In the genomic region with DNA sequence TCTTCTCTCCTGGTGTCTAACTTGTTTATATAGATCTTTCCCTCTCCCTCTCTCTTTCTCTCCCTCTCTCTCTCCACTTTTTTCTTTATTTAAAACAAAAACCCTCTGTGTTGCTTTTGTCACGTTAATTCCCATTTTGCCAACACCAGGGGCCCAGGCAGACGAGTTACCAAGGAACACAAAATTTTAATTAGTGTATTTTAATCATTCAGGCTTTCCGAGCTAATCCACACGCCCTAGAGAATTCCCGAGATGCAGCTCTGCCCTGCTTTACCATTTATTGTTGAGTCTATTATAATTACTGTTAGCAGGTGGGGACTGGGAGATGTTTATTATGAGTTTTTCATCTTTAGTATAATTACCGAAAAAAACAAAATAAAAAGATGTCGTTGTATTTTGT, we compare ENCODE assay signal across 9 mouse cellular contexts. TPM values are rescaled to one million over a fixed set of nuclear protein-coding genes. Genes with fewer than 3 reads are reported as not detected.
DNase-seq lines count a peak whose midpoint lies in the region; ATAC-seq and TF ChIP-seq lines count a peak whose summit lies in the region.
"Had no signal": no experiment of that assay in that cellular context is flagged by ENCODE, and none has a peak within 500 bp of the region (broad histone marks: within the 10 kb centered on the region; RNA-seq: fewer than 3 reads in every experiment).

No protein-coding gene starts in this region.

- TF ChIP-seq POLR2A in limb, embryonic 14.5 days (IDR thresholded peaks at IDR 0.05; ENCODE audit: borderline replicate concordance, extremely low read depth, insufficient read depth, insufficient read length) = no peak

- TF ChIP-seq CTCF in forebrain, postnatal 0 days (IDR thresholded peaks at IDR 0.05; ENCODE audit: low read depth) = no peak

- ATAC-seq in heart, embryonic 14.5 days (ENCODE audit: insufficient number of reproducible peaks, insufficient read depth, low FRiP score, low read depth) = no peak
- no peak for ATAC-seq in forebrain, postnatal 0 days
- no peak for ATAC-seq in limb, embryonic 14.5 days (ENCODE audit: low FRiP score, low read depth)
- no peak for ATAC-seq in cerebellum, adult (ENCODE audit: insufficient number of reproducible peaks, low FRiP score, low TSS enrichment)

- H3K9ac ChIP-seq in heart, embryonic 14.5 days (ENCODE audit: low read length) = 0 out of 2 replicates have a peak overlapping the region, but pooled peaks have one; percentile 14
- no peak overlapping the region for H3K9ac ChIP-seq in ES-E14 (ENCODE audit: insufficient read depth, low read depth, low read length, poor library complexity, severe bottlenecking)
- no peak overlapping the region for H3K9ac ChIP-seq in forebrain, postnatal 0 days
- H3K9ac ChIP-seq in limb, embryonic 14.5 days (ENCODE audit: low read depth, low read length, severe bottlenecking) = no peak overlapping the region

- H3K4me2 ChIP-seq in heart, embryonic 14.5 days (ENCODE audit: low read length) = peak overlapping the region; percentile 51; the same call in 1 of the 2 replicates
- peak overlapping the region; percentile 57 for H3K4me2 ChIP-seq in forebrain, postnatal 0 days (ENCODE audit: low read depth)
- peak overlapping the region; percentile 44 for H3K4me2 ChIP-seq in limb, embryonic 14.5 days (replicated peaks; ENCODE audit: low read depth, low read length, severe bottlenecking)

- in situ Hi-C loops in ES-E14 (cut with MboI; ENCODE audit: low sequenced_read_pairs in 2 of 2, unreplicated experiment in 2 of 2) = no loop called here

- peaks cover 6% of the 10 kb centered on the region; the same call in 1 of the 2 replicates for H3K27me3 ChIP-seq in heart, embryonic 14.5 days (ENCODE audit: control insufficient read depth, insufficient read depth, low read length)
- H3K27me3 ChIP-seq in forebrain, postnatal 0 days (ENCODE audit: insufficient read depth, low read length) = peaks cover 10% of the 10 kb centered on the region
- peaks cover 32% of the 10 kb centered on the region for H3K27me3 ChIP-seq in limb, embryonic 14.5 days (ENCODE audit: control insufficient read depth, insufficient read depth, low read length)

- H3K36me3 ChIP-seq in heart, embryonic 14.5 days (ENCODE audit: control insufficient read depth, insufficient read depth, low read length) = 0 out of 2 replicates have a peak, but pooled peaks cover 4% of the 10 kb centered on the region
- H3K36me3 ChIP-seq in ES-E14 (ENCODE audit: control insufficient read depth, insufficient read depth, low read length, poor library complexity, severe bottlenecking) = no peaks in the 10 kb centered on the region; the same call in 1 of the 2 replicates
- no peaks in the 10 kb centered on the region for H3K36me3 ChIP-seq in forebrain, postnatal 0 days (ENCODE audit: insufficient read depth)
- H3K36me3 ChIP-seq in limb, embryonic 14.5 days (ENCODE audit: control insufficient read depth, insufficient read depth, low read length) = no peaks in the 10 kb centered on the region
- H3K36me3 ChIP-seq: heart, embryonic 15.5 days had no signal

- no peak for DNase-seq in heart, adult 8-10 months (ENCODE audit: low spot score)
- DNase-seq in ES-E14 (ENCODE audit: low read depth, low spot score) = no peak
- DNase-seq in forebrain, postnatal 0 days = no peak
- DNase-seq in limb, embryonic 14.5 days (ENCODE audit: low spot score) = no peak
- no peak for DNase-seq in layer of hippocampus, postnatal 14 days (ENCODE audit: low spot score in 2 of 2)
- no peak for DNase-seq in adrenal gland, adult (ENCODE audit: inconsistent age in 2 of 2, low spot score in 1 of 2)

- H3K9me3 ChIP-seq in heart, embryonic 14.5 days (ENCODE audit: control insufficient read depth, low read length) = no peaks in the 10 kb centered on the region
- H3K9me3 ChIP-seq in ES-E14 (ENCODE audit: control insufficient read depth, insufficient read depth, low read depth, low read length) = no peaks in the 10 kb centered on the region
- H3K9me3 ChIP-seq in forebrain, postnatal 0 days (ENCODE audit: low read length) = no peaks in the 10 kb centered on the region
- H3K9me3 ChIP-seq in limb, embryonic 14.5 days (ENCODE audit: control insufficient read depth, low read length) = no peaks in the 10 kb centered on the region
- H3K9me3 ChIP-seq: heart, embryonic 15.5 days had no signal

- WGBS in heart, embryonic 14.5 days = 73% methylated on average over 7 of the region's 7 CpGs
- WGBS in forebrain, postnatal 0 days = 10% methylated on average over 7 of the region's 7 CpGs
- WGBS in limb, embryonic 14.5 days = 31% methylated on average over 7 of the region's 7 CpGs

- H3K4me1 ChIP-seq in heart, embryonic 14.5 days (ENCODE audit: control insufficient read depth in 2 of 2, insufficient read depth in 2 of 2, low read length in 2 of 2) = peaks cover 36 to 66% of the 10 kb centered on the region in 2 experiments
- peaks cover 3 to 22% of the 10 kb centered on the region in 2 experiments; a peak in 2 of 4 replicates for H3K4me1 ChIP-seq in ES-E14 (ENCODE audit: control insufficient read depth in 2 of 2, insufficient read depth in 2 of 2, low read length in 2 of 2, poor library complexity in 1 of 2)
- peaks cover 21% of the 10 kb centered on the region for H3K4me1 ChIP-seq in forebrain, postnatal 0 days (ENCODE audit: insufficient read depth)
- peaks cover 9% of the 10 kb centered on the region for H3K4me1 ChIP-seq in limb, embryonic 14.5 days (ENCODE audit: control insufficient read depth, insufficient read depth, low read length)

- peak overlapping the region in 1 of 2 experiments; percentile 21; a peak in 1 of 4 replicates for H3K4me3 ChIP-seq in heart, embryonic 14.5 days (ENCODE audit: control insufficient read depth in 1 of 2, insufficient read depth in 1 of 2, low read depth in 1 of 2, low read length in 2 of 2)
- peak overlapping the region; percentile 48 to 53; a peak in 3 of 4 replicates for H3K4me3 ChIP-seq in ES-E14 (ENCODE audit: insufficient read depth in 1 of 2, low read depth in 1 of 2, low read length in 2 of 2, poor library complexity in 1 of 2, severe bottlenecking in 1 of 2)
- H3K4me3 ChIP-seq in forebrain, postnatal 0 days (ENCODE audit: low read depth, low read length) = peak overlapping the region; percentile 24; the same call in 1 of the 2 replicates
- H3K4me3 ChIP-seq in limb, embryonic 14.5 days (replicated peaks; ENCODE audit: low read length) = peak overlapping the region; percentile 18

- no peak overlapping the region for H3K27ac ChIP-seq in heart, embryonic 14.5 days (replicated peaks in 1 of 2; ENCODE audit: control insufficient read depth in 1 of 2, insufficient read depth in 1 of 2, low read depth in 2 of 2, low read length in 2 of 2)
- no peak overlapping the region for H3K27ac ChIP-seq in ES-E14 (ENCODE audit: insufficient read depth, low read depth, low read length, poor library complexity, severe bottlenecking)
- H3K27ac ChIP-seq in forebrain, postnatal 0 days (ENCODE audit: low read depth, low read length) = no peak overlapping the region
- H3K27ac ChIP-seq in limb, embryonic 14.5 days (replicated peaks; ENCODE audit: low read depth, low read length) = no peak overlapping the region
- H3K27ac ChIP-seq: heart, embryonic 15.5 days had no signal

TF ChIP-seq in ES-E14, 5 proteins besides CTCF, POLR2A, EP300 and RAD21:
- TF ChIP-seq HCFC1 (IDR thresholded peaks at IDR 0.05; ENCODE audit: borderline replicate concordance, insufficient read depth, low read length) (no peak), CHD2 (IDR thresholded peaks at IDR 0.05; ENCODE audit: low read depth, low read length) (no peak), MAFK (IDR thresholded peaks at IDR 0.05; ENCODE audit: insufficient read depth, low read depth, low read length) (no peak), ZC3H11A (IDR thresholded peaks at IDR 0.05; ENCODE audit: borderline replicate concordance, low read depth, low read length) (no peak), ZNF384 (IDR thresholded peaks at IDR 0.05; ENCODE audit: low read depth, low read length) (no peak)

RNA-seq across cellular contexts. Expression of a gene that starts 56.4 kb away (rescaled TPM):
- polyA plus RNA-seq in heart, embryonic 14.5 days (2014; fragmentation: Nextera tagmentation; extraction: Ambion mirVana) = 24.6 and 26.6 TPM in 2 replicates
- 10 to 100 TPM; 40.6 to 49.5 (median 47.3) TPM for total RNA-seq in heart, adult 8-10 months (2022)
- total RNA-seq in ES-E14 (2012; rRNA removed) = 4.0 and 11.0 TPM in 2 replicates
- 1.2 and 3.1 TPM in 2 replicates for total RNA-seq in forebrain, postnatal 0 days (2014; rRNA removed)
- polyA plus RNA-seq in forebrain, postnatal 0 days (2015; fragmentation: Nextera tagmentation; extraction: Ambion mirVana) = 0.65 and 1.1 TPM in 2 replicates
- 7.4 and 9.2 TPM in 2 replicates for polyA plus RNA-seq in limb, embryonic 14.5 days (2012; rRNA removed)
- 5.2 and 5.5 TPM in 2 replicates for polyA plus RNA-seq in limb, embryonic 14.5 days (2014; fragmentation: Nextera tagmentation; extraction: Ambion mirVana)
- total RNA-seq in layer of hippocampus, postnatal 14 days (2021) = 1 to 10 TPM in 1 of 2 experiments, under 1 TPM in 1; 0.88 to 1.1 TPM
